Mouse (Mus musculus) B cell, adult 2 months (primary cell): ENCODE data around the gene 2010111I01Rik.
"Not testable (repeated sequence)": the region's sequence is repeated elsewhere in the genome, so short reads cannot be mapped to it uniquely, and the experiment has no call there.

Source experiments
- DNase-seq, 2 experiments: peaks; one replicate each; pipeline ENCODE4 v3.0.0; 2022

2010111I01Rik gene

GRCm38 (mm10) chr13:63297003-63297402, 332.3 kb downstream of the 2010111I01Rik start:
- DNase-seq = no peak

- no peak for DNase-seq
Observed at GRCm38 (mm10) chr13:63297933-63298332, 333.2 kb downstream of the 2010111I01Rik start.

- DNase-seq = no peak
Observed at GRCm38 (mm10) chr13:63298931-63299330, 334.2 kb downstream of the 2010111I01Rik start.

- no peak for DNase-seq
Observed at GRCm38 (mm10) chr13:63300929-63301328, 336.2 kb downstream of the 2010111I01Rik start.

GRCm38 (mm10) chr13:63301764-63302209, 337.1 kb downstream of the 2010111I01Rik start:
- no peak for DNase-seq

GRCm38 (mm10) chr13:63302381-63302780, 337.7 kb downstream of the 2010111I01Rik start:
- DNase-seq = no peak

GRCm38 (mm10) chr13:63304124-63304792, 339.6 kb downstream of the 2010111I01Rik start:
- no peak for DNase-seq

- DNase-seq = no peak
Observed at GRCm38 (mm10) chr13:63304799-63305159, 340.1 kb downstream of the 2010111I01Rik start.

GRCm38 (mm10) chr13:63305160-63306011, 340.7 kb downstream of the 2010111I01Rik start:
- no peak for DNase-seq

- DNase-seq = no peak
Observed at GRCm38 (mm10) chr13:63306768-63307167, 342.1 kb downstream of the 2010111I01Rik start.

- DNase-seq = no peak
Observed at GRCm38 (mm10) chr13:63309563-63309962, 344.9 kb downstream of the 2010111I01Rik start.

- no peak for DNase-seq
Observed at GRCm38 (mm10) chr13:63311156-63311555, 346.5 kb downstream of the 2010111I01Rik start.

GRCm38 (mm10) chr13:63313247-63313646, 348.6 kb downstream of the 2010111I01Rik start:
- no peak for DNase-seq

- DNase-seq = no peak
Observed at GRCm38 (mm10) chr13:63313748-63314607, 349.3 kb downstream of the 2010111I01Rik start.

- DNase-seq = no peak
Observed at GRCm38 (mm10) chr13:63314608-63314920, 349.9 kb downstream of the 2010111I01Rik start.

GRCm38 (mm10) chr13:63315111-63315510, 350.4 kb downstream of the 2010111I01Rik start:
- DNase-seq = not testable (repeated sequence)

GRCm38 (mm10) chr13:63315777-63316176, 351.1 kb downstream of the 2010111I01Rik start:
- DNase-seq = no peak

- no peak for DNase-seq
Observed at GRCm38 (mm10) chr13:63316407-63316806, 351.7 kb downstream of the 2010111I01Rik start.

- DNase-seq = no peak
Observed at GRCm38 (mm10) chr13:63317681-63318104, 353.0 kb downstream of the 2010111I01Rik start.

- DNase-seq = no peak
Observed at GRCm38 (mm10) chr13:63319814-63320213, 355.1 kb downstream of the 2010111I01Rik start.

- no peak for DNase-seq
Observed at GRCm38 (mm10) chr13:63321689-63322088, 357.0 kb downstream of the 2010111I01Rik start.

GRCm38 (mm10) chr13:63322756-63323155, 358.1 kb downstream of the 2010111I01Rik start:
- no peak for DNase-seq
